Mouse (Mus musculus): Measurements from ENCODE around the gene Sh2d5. TPM values are rescaled to one million over a fixed set of nuclear protein-coding genes. Genes with fewer than 3 reads are reported as not detected.
A peak's percentile ranks its signal among the peaks of the same experiment; 100 is the strongest.

The Sh2d5 gene
- total RNA-seq, 1 experiment from 2014 or later: 2.1 TPM

GRCm38 (mm10) chr4:138261843-138262681 lies 11.9 kb downstream of the Sh2d5 start:
- DNase-seq: peak; percentile 90

DNA sequence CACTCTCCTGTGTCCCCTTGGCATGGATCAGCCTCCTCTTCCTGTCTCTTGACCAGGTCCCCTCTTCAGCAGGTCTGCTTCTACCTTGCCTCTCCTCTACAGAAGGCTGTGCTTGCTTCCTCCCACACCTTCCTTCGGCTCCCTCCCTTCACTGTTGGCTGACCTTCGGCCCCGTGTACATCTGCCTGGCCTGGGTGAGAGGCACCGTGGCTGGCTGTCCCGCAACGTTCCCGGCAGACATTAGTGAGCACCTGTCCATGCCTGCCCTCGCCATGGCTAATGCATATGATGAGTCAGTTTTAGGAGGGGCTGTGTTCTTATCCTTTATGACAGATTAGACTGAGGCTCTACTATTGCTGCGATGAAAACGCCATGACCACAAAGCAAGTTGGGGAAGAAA lies 17.7 kb downstream of the Sh2d5 start:
- DNase-seq: no peak

GRCm38 (mm10) chr4:138272011-138272997 lies 22.1 kb downstream of the Sh2d5 start:
- DNase-seq: no peak

DNA sequence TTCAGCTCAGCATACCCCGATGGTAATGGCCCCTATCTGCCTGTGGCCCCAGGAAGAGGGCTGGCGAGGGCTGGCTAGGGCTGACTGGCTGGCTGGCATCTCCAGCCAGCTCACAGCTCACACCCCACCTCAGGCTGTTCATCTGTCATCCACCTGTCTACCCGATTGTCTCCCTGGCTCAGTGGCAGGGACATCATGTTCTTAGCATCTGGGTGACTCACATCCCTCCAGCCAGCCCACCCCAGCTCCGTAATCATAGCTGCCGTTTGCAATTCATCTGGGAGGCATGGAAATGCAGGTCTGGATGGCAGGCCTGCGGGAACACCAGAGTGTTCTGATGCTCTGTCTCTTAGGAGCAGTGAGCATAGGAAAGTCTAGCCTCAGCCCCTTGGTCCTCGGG lies 28.1 kb downstream of the Sh2d5 start:
- DNase-seq: no peak

DNA sequence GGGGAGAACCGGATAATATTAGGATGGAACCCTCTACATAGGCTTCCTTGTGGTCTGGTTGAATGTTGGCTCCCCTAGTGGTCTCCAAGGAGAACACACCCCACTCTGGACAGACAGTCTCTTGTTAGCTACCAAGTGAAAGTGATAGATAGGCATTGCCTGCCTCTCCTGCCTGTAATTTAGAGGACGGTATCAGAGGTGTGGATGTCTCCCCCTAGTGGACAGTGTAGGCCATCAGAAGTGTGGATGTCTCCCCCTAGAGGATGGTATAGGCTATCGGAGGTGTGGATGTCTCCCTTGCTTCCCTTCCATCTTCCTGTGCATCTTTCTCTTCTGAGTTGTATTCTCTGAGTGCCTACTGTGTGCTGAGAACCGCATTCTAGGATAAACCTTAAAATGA lies 32.6 kb downstream of the Sh2d5 start:
- DNase-seq: peak; percentile 30

DNA sequence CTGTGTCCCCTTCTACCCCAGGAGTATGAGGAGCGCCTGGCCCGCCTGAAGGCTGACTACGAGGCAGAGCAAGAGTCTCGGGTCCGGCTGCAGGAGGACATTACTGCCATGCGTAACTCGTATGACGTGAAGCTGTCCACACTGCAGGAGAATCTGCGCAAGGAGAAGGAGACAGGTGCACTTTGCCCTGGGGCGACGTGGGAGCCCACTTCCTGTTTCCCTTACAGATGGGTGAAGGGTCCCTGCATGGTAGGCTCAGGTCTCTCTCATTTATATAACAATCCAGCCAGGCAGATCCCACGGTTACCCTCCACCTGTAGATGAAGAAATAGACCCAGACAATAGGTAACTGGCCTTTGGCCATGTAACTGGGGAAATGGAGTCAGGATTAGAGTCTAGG lies 36.2 kb downstream of the Sh2d5 start:
- DNase-seq: no peak

- no peak for DNase-seq
These were observed 38.5 kb downstream of the Sh2d5 start for GRCm38 (mm10) chr4:138288691-138289090.

- no peak for DNase-seq
These were observed 41.8 kb downstream of the Sh2d5 start for GRCm38 (mm10) chr4:138292028-138292427.

DNA sequence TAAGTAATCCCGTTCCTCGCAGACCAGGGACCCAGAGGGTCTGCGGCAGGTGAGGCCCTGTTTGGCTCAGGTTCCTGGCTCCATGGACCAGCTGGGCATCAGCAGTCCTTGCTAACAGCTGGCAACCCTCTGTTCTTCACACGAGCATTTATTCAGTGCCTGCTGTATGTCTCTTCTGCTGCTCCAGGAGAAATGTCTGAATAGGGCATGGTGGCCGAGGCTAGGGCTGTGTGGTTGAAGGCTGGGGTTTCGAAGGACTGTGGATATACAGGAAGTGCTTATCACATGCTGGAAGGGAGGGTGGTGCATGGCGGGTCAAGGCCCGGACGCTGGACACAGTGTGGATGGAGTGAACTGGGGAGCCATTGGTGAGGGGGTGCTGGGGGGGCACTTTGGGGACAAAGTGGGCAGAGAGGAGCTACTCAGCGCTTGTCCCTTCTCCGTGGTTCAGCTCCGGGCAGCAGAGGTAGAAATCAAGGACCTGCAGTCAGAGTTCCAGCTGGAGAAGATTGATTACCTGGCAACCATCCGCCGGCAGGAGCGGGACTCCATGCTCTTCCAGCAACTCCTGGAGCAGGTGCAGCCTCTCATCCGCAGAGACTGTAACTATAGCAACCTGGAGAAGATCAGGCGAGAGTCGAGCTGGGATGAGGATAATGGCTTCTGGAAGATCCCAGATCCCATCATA lies 43.2 kb downstream of the Sh2d5 start:
- no peak for DNase-seq

DNA sequence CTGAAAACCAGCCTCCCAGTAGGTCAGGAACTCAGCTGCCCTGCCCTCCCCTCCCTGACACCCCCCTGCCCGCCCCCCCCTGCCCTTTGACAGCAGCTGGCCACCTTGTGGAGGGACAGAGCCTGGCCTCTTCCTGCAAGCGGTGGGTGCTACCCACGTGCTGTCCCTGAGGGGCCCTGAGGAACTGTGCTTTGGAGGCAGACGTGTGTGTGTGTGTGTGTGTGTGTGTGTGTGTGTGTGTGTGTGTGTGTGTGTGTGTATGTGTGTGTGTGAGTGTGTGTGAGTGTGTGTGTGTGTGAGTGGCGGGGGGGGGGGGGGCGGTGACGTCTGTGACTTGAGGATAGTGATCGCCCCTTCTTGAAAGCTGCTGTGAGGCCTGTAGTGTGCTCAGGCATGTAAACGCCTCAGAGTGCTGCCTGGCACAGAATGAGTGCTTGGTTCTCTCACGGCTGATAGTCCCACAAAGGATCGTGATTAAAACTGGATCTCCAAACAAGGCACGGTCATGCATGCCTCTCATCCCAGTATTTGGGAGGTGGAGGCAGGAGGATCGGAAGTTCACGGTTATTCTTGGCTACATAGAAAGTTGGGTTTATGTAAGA lies 43.8 kb downstream of the Sh2d5 start:
- no peak for DNase-seq

GRCm38 (mm10) chr4:138301271-138301780 lies 51.1 kb downstream of the Sh2d5 start:
- DNase-seq: no peak

DNA sequence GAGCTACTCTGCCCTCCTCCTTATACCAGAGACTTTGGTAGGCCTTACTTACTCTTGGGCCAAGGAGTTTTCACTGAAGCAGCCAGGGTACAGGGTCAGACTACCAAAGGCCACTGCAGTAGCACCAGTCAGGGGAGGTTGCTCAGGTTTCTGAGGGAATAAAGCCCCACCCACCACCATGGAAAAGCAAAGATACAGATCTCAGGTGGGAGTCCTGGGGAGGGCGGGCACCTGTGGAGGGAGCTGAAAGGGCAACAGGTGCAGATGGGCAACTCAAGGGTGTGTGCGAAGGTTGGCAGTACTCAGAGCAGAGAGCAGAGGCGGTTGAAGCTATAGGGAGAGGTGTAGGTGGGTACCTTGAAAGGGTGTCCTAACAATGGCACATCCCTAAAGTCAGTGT lies 52.8 kb downstream of the Sh2d5 start:
- no peak for DNase-seq

GRCm38 (mm10) chr4:138303742-138304141 lies 53.5 kb downstream of the Sh2d5 start:
- DNase-seq: no peak

DNA sequence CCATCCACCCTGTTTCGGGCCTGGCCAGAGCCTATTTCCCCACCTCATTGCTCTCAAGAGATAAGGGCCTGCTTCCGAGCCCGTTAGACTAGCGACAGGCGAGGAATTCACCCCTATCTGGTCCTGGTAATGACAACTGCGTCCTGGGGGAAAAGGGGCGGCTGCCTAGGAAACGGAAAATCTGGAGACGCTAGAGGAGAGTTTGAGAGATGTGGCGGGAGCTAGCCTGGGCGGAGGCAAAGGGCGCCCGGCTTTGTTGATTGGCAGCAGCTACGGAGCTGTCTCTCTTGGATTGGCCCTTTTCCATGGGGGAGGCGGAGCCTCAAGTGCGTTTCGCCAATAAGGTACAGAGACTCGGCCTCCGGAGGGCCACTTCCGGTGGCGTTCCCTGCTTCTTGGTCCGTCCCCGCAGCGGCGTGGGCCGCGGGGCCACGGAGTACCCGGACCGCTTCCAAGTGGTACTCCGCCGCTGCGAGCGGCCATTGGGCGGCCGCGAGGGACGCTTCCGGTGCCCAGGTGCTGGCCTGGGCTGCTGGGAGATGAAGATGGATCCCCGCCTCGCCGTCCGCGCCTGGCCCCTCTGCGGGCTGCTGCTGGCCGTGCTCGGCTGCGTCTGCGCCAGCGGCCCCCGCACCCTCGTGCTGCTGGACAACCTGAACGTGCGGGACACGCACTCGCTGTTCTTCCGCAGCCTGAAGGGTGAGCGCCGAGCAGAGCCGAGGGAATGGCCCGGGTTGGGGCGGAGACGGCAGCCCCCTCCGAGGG lies 54.3 kb downstream of the Sh2d5 start, which contains the start of gene Ddost:
Gene Ddost, plus strand, starts transcription at position 391 of the 765 bp plus-strand sequence.
- DNase-seq: peak; percentile 95

DNA sequence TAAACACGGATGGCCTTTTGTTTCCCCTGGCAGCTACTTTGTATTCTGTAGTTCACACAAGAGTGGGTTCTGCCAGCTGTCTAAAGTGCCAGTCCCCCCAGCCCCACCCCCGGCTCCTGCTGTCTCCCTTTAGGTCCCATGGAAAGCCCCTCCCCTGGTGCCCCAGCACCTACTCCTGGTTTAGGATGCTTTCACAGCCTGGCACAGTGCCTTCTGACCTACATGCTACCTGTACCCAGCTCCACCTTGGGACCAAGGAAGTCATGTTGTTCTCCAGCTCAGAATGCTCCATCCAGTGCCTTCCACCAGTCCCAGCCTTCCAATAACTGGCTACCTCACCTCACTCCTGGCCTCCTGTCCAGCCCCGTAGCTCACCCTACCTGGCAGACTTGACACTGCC lies 56.8 kb downstream of the Sh2d5 start:
- no peak for DNase-seq

GRCm38 (mm10) chr4:138307739-138308138 lies 57.5 kb downstream of the Sh2d5 start:
- no peak for DNase-seq

DNA sequence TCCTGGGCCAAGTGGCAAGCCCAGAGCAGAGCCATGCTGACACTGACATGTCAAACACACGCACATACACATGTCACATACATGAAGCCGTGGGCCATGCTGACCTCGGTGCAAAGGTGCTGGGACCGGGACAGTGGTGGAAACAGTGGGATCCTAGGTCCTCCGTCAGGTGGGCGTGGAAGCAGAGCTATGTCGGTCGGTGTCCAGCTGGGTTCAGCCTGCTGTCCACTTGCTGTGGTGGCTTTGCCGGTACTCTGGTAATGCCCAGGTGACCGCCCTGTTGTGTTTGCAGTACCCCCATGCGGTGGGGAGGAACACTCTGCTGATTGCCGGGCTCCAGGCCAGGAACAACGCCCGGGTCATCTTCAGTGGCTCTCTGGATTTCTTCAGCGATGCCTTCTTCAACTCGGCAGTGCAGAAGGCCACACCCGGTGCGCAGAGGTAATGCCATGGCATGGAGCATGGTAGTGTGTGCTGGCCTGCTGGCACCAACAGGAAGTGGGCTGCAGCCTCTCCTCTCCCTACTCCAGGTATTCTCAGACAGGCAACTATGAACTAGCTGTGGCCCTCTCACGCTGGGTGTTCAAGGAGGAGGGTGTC lies 60.2 kb downstream of the Sh2d5 start:
- no peak for DNase-seq
